Mouse (Mus musculus) embryonic facial prominence, embryonic 14.5 days (tissue): ENCODE results near the gene Adar. TPM values are rescaled to one million over a fixed set of nuclear protein-coding genes. Genes with fewer than 3 reads are reported as not detected.

Experiments used
- ATAC-seq: fragments of 200-750 bp; cut with Nextera tagmentation; 2 replicates; pipeline ENCODE4 v1.8.0; 2017; ENCODE audit warnings: low read depth, moderate number of reproducible peaks, moderate TSS enrichment
- DNase-seq: peaks from one replicate; pipeline ENCODE4 v3.0.0-alpha.2; 2015; ENCODE audit warnings: low spot score
- H3K27ac ChIP-seq: fragments of 300-500 bp; sonication (generic); replicated peaks from 2 replicates; pipeline ENCODE4 v1.5.1; 2014; ENCODE audit warnings: low read depth, mild to moderate bottlenecking, low read length, moderate library complexity
- H3K27me3 ChIP-seq: fragments of 300-500 bp; sonication (generic); replicated peaks from 2 replicates; pipeline ENCODE4 v1.6.1; 2014; ENCODE audit warnings: low read length; ENCODE audit not compliant: control insufficient read depth, insufficient read depth
- H3K36me3 ChIP-seq: fragments of 300-500 bp; sonication (generic); 2 replicates; pipeline ENCODE4 v1.6.1; 2014; ENCODE audit warnings: low read length, mixed read lengths; ENCODE audit not compliant: control insufficient read depth, insufficient read depth
- H3K4me1 ChIP-seq: fragments of 300-500 bp; sonication (generic); 2 replicates; pipeline ENCODE4 v1.6.1; 2014; ENCODE audit warnings: antibody characterized with exemption, low read length; ENCODE audit not compliant: control insufficient read depth, insufficient read depth
- H3K4me2 ChIP-seq: fragments of 300-500 bp; sonication (generic); 2 replicates; pipeline ENCODE4 v1.6.1; 2014; ENCODE audit warnings: low read depth, mild to moderate bottlenecking, low read length, moderate library complexity, mixed read lengths
- H3K4me3 ChIP-seq: fragments of 300-500 bp; sonication (generic); 2 replicates; pipeline ENCODE4 v1.5.1; 2014; ENCODE audit warnings: low read depth, mild to moderate bottlenecking, low read length
- H3K9ac ChIP-seq: fragments of 300-500 bp; sonication (generic); 2 replicates; pipeline ENCODE4 v1.6.1; 2014; ENCODE audit warnings: low read depth, mild to moderate bottlenecking, low read length, moderate library complexity, mixed read lengths
- H3K9me3 ChIP-seq: fragments of 300-500 bp; sonication (generic); 2 replicates; pipeline ENCODE4 v1.6.1; 2016; ENCODE audit warnings: low read length; ENCODE audit not compliant: control insufficient read depth
- WGBS: fragments of 180-500 bp; shearing (Covaris S2); extraction: QIAGEN DNeasy Blood & Tissue Kit; methylation state at CpG from one replicate; pipeline ENCODE4 v1.1.7; 2014; 5-methylcytosine and 5-hydroxymethylcytosine counted together
- polyA plus RNA-seq: library from polyadenylated mRNA; unstranded; fragments of >200 nt; fragmentation: Nextera tagmentation; extraction: Ambion mirVana; gene quantifications from 2 replicates; pipeline ENCODE4 v1.2.1, GENCODE M21; 2014

Adar gene
- polyA plus RNA-seq, 1 experiment from 2014 or later, result 11.5 TPM

GRCm38 (mm10) chr3:89723400-89724084 is 8.7 kb downstream of the Adar start:
- ATAC-seq (no peak), DNase-seq (no peak)
- Histone ChIP-seq H3K4me2 (no peak overlapping the region), H3K4me3 (no peak overlapping the region), H3K36me3 (no peaks in the 10 kb centered on the region), H3K4me1 (no peaks in the 10 kb centered on the region), H3K9ac (no peak overlapping the region), H3K27me3 (no peaks in the 10 kb centered on the region), H3K27ac (no peak overlapping the region), H3K9me3 (no peaks in the 10 kb centered on the region)
- 59% methylated on average over 7 of the region's 7 CpGs for WGBS

- DNase-seq (peak; percentile 28), ATAC-seq (no peak)
- Histone ChIP-seq H3K27ac (no peak overlapping the region), H3K9ac (no peak overlapping the region), H3K27me3 (no peaks in the 10 kb centered on the region), H3K4me3 (no peak overlapping the region), H3K9me3 (no peaks in the 10 kb centered on the region), H3K36me3 (no peaks in the 10 kb centered on the region), H3K4me2 (no peak overlapping the region), H3K4me1 (peaks cover 11% of the 10 kb centered on the region; the same call in 1 of the 2 replicates)
- WGBS, result 24% methylated on average over 4 of the region's 4 CpGs
These were observed 12.2 kb downstream of the Adar start for GRCm38 (mm10) chr3:89727028-89727427.

GRCm38 (mm10) chr3:89728848-89729247 is 14.0 kb downstream of the Adar start:
- no peak overlapping the region for H3K4me2 ChIP-seq
- no peak overlapping the region for H3K4me3 ChIP-seq
- no peaks in the 10 kb centered on the region for H3K36me3 ChIP-seq
- no peak overlapping the region for H3K27ac ChIP-seq
- H3K4me1 ChIP-seq, result peaks cover 11% of the 10 kb centered on the region; the same call in 1 of the 2 replicates
- H3K9ac ChIP-seq, result no peak overlapping the region
- H3K9me3 ChIP-seq, result no peaks in the 10 kb centered on the region
- DNase-seq (no peak), ATAC-seq (no peak)
- no peaks in the 10 kb centered on the region for H3K27me3 ChIP-seq
- WGBS, result 82% methylated on average over 2 of the region's 2 CpGs

- Histone ChIP-seq H3K27ac (peak overlapping the region; percentile 67), H3K9me3 (no peaks in the 10 kb centered on the region), H3K4me3 (peak overlapping the region; percentile 60), H3K4me1 (peaks cover 11% of the 10 kb centered on the region; the same call in 1 of the 2 replicates), H3K36me3 (peaks cover 1% of the 10 kb centered on the region; the same call in 1 of the 2 replicates), H3K27me3 (no peaks in the 10 kb centered on the region), H3K4me2 (peak overlapping the region; percentile 79), H3K9ac (peak overlapping the region; percentile 69)
- DNase-seq, result peak; percentile 92
- WGBS, result 3% methylated on average over 30 of the region's 32 CpGs
- ATAC-seq, result peak; percentile 96
These were observed 15.8 kb downstream of the Adar start for GRCm38 (mm10) chr3:89730350-89731331.

- Histone ChIP-seq H3K36me3 (peaks cover 9% of the 10 kb centered on the region; the same call in 1 of the 2 replicates), H3K27me3 (no peaks in the 10 kb centered on the region), H3K4me2 (no peak overlapping the region), H3K4me3 (no peak overlapping the region), H3K9ac (no peak overlapping the region), H3K4me1 (peaks cover 11% of the 10 kb centered on the region; the same call in 1 of the 2 replicates), H3K9me3 (no peaks in the 10 kb centered on the region), H3K27ac (no peak overlapping the region)
- ATAC-seq (no peak), DNase-seq (no peak)
- WGBS, result 84% methylated on average over 4 of the region's 4 CpGs
These were observed 17.3 kb downstream of the Adar start for GRCm38 (mm10) chr3:89732091-89732490.

GRCm38 (mm10) chr3:89738509-89738908 is 23.7 kb downstream of the Adar start:
- H3K27me3 ChIP-seq, result no peaks in the 10 kb centered on the region
- no peak overlapping the region for H3K4me2 ChIP-seq
- no peak overlapping the region for H3K9ac ChIP-seq
- no peak for ATAC-seq
- WGBS, result 93% methylated on average over 6 of the region's 6 CpGs
- no peak overlapping the region for H3K4me3 ChIP-seq
- H3K9me3 ChIP-seq, result no peaks in the 10 kb centered on the region
- peaks cover 56% of the 10 kb centered on the region for H3K36me3 ChIP-seq
- no peak for DNase-seq
- H3K4me1 ChIP-seq, result no peaks in the 10 kb centered on the region
- no peak overlapping the region for H3K27ac ChIP-seq

- WGBS, result 29% methylated on average over 1 of the region's 1 CpGs
- no peak overlapping the region for H3K9ac ChIP-seq
- ATAC-seq (no peak), DNase-seq (no peak)
- H3K4me2 ChIP-seq, result no peak overlapping the region
- peaks cover 42% of the 10 kb centered on the region for H3K36me3 ChIP-seq
- H3K9me3 ChIP-seq, result no peaks in the 10 kb centered on the region
- H3K27ac ChIP-seq, result no peak overlapping the region
- no peaks in the 10 kb centered on the region for H3K4me1 ChIP-seq
- no peak overlapping the region for H3K4me3 ChIP-seq
- no peaks in the 10 kb centered on the region for H3K27me3 ChIP-seq
These were observed 37.5 kb downstream of the Adar start for GRCm38 (mm10) chr3:89752307-89752706.

- WGBS, result 84% methylated on average over 6 of the region's 6 CpGs
- H3K4me2 ChIP-seq, result no peak overlapping the region
- no peak overlapping the region for H3K27ac ChIP-seq
- H3K9ac ChIP-seq, result no peak overlapping the region
- no peaks in the 10 kb centered on the region for H3K27me3 ChIP-seq
- ATAC-seq (no peak), DNase-seq (no peak)
- no peaks in the 10 kb centered on the region for H3K9me3 ChIP-seq
- H3K4me1 ChIP-seq, result no peaks in the 10 kb centered on the region
- peaks cover 16% of the 10 kb centered on the region for H3K36me3 ChIP-seq
- H3K4me3 ChIP-seq, result no peak overlapping the region
These were observed 40.5 kb downstream of the Adar start for GRCm38 (mm10) chr3:89755283-89755682.
